Mouse (Mus musculus) midbrain, embryonic 11.5 days (tissue): ENCODE data around the gene Csf1. TPM values are rescaled to one million over a fixed set of nuclear protein-coding genes. Genes with fewer than 3 reads are reported as not detected.

ENCODE experiments used
- ATAC-seq: fragments of 200-750 bp; cut with Nextera tagmentation; 2 replicates; pipeline ENCODE4 v1.8.0; 2017; ENCODE audit warnings: moderate TSS enrichment, moderate library complexity; ENCODE audit not compliant: low FRiP score
- DNase-seq: peaks from one replicate; pipeline ENCODE4 v3.0.0; 2015; ENCODE audit warnings: low spot score; ENCODE audit errors: missing footprints
- H3K27ac ChIP-seq: fragments of 300-500 bp; sonication (generic); 2 replicates; pipeline ENCODE4 v1.5.1; 2014; ENCODE audit warnings: low read depth, low read length
- H3K27me3 ChIP-seq: fragments of 300-500 bp; sonication (generic); 2 replicates; pipeline ENCODE4 v1.6.1; 2014; ENCODE audit warnings: mild to moderate bottlenecking, low read length, moderate library complexity, mixed read lengths; ENCODE audit not compliant: control insufficient read depth, insufficient read depth
- H3K36me3 ChIP-seq: fragments of 300-500 bp; sonication (generic); 2 replicates; pipeline ENCODE4 v1.6.1; 2014; ENCODE audit warnings: mild to moderate bottlenecking, low read length, moderate library complexity, mixed read lengths; ENCODE audit not compliant: control insufficient read depth, insufficient read depth
- H3K4me1 ChIP-seq: fragments of 300-500 bp; sonication (generic); 2 replicates; pipeline ENCODE4 v1.6.1; 2014; ENCODE audit warnings: low read length; ENCODE audit not compliant: control insufficient read depth, insufficient read depth
- H3K4me2 ChIP-seq: fragments of 300-500 bp; sonication (generic); 2 replicates; pipeline ENCODE4 v1.6.1; 2014; ENCODE audit warnings: mild to moderate bottlenecking, moderate library complexity
- H3K4me3 ChIP-seq: fragments of 300-500 bp; sonication (generic); 2 replicates; pipeline ENCODE4 v1.5.1; 2014; ENCODE audit warnings: low read depth, low read length
- H3K9ac ChIP-seq: fragments of 300-500 bp; sonication (generic); 2 replicates; pipeline ENCODE4 v1.6.1; 2014; ENCODE audit warnings: low read length
- H3K9me3 ChIP-seq: fragments of 300-500 bp; sonication (generic); 2 replicates; pipeline ENCODE4 v1.6.1; 2016; ENCODE audit warnings: low read length; ENCODE audit not compliant: control insufficient read depth
- WGBS: fragments of 180-500 bp; shearing (Covaris S2); extraction: QIAGEN DNeasy Blood & Tissue Kit; methylation state at CpG from one replicate; pipeline ENCODE4 v1.1.7; 2014; 5-methylcytosine and 5-hydroxymethylcytosine counted together
- polyA plus RNA-seq: library from polyadenylated mRNA; unstranded; fragments of >200 nt; fragmentation: Nextera tagmentation; extraction: Ambion mirVana; gene quantifications from 2 replicates; pipeline ENCODE4 v1.2.1, GENCODE M21; 2014

The Csf1 gene
- polyA plus RNA-seq, result 4.6 and 5.7 TPM in 2 replicates

- peak within 1 kb of the TSS; percentile 51 for H3K4me2 ChIP-seq
- H3K9ac ChIP-seq, result peak within 1 kb of the TSS; percentile 74
- no peaks in the 10 kb centered on the region for H3K36me3 ChIP-seq
- WGBS, result under 1% methylated on average over 56 of the region's 56 CpGs
- peak within 1 kb of the TSS; percentile 47 for H3K4me3 ChIP-seq
- peak within 1 kb of the TSS; percentile 49 for H3K27ac ChIP-seq
- ATAC-seq (peak; percentile 90), DNase-seq (peak; percentile 97)
- no peaks in the 10 kb centered on the region for H3K9me3 ChIP-seq
- H3K27me3 ChIP-seq, result no peaks in the 10 kb centered on the region
- H3K4me1 ChIP-seq, result peaks cover 18% of the 10 kb centered on the region
These were observed at the start of gene Csf1 for GRCm38 (mm10) chr3:107759929-107760581. TSS of gene Csf1 (minus strand) at chr3:107760469.

GRCm38 (mm10) chr3:107808013-107808750 lies 47.9 kb upstream of the Csf1 start:
- H3K4me2 ChIP-seq, result no peak overlapping the region
- no peak for DNase-seq
- no peaks in the 10 kb centered on the region for H3K36me3 ChIP-seq

GRCm38 (mm10) chr3:107807386-107807974 lies 47.2 kb upstream of the Csf1 start:
- Histone ChIP-seq H3K9ac (no peak overlapping the region), H3K4me1 (peaks cover 5% of the 10 kb centered on the region; the same call in 1 of the 2 replicates), H3K36me3 (no peaks in the 10 kb centered on the region), H3K27ac (no peak overlapping the region), H3K4me3 (no peak overlapping the region), H3K4me2 (no peak overlapping the region), H3K27me3 (no peaks in the 10 kb centered on the region), H3K9me3 (no peaks in the 10 kb centered on the region)
- WGBS, result 46% methylated on average over 6 of the region's 6 CpGs
- DNase-seq, result no peak
- 0 out of 2 replicates have a peak, but pooled peaks have one; percentile 24 for ATAC-seq

More at GRCm38 (mm10) chr3:107808013-107808750, 47.9 kb upstream of the Csf1 start:
- WGBS, result 62% methylated on average over 14 of the region's 14 CpGs
- peaks cover 5% of the 10 kb centered on the region; the same call in 1 of the 2 replicates for H3K4me1 ChIP-seq
- H3K27ac ChIP-seq, result no peak overlapping the region
- no peaks in the 10 kb centered on the region for H3K9me3 ChIP-seq
- ATAC-seq, result no peak
- no peak overlapping the region for H3K9ac ChIP-seq
- no peaks in the 10 kb centered on the region for H3K27me3 ChIP-seq
- no peak overlapping the region for H3K4me3 ChIP-seq

- DNase-seq, result no peak
- ATAC-seq, result no peak
- Histone ChIP-seq H3K4me1 (peaks cover 5% of the 10 kb centered on the region; the same call in 1 of the 2 replicates), H3K27ac (no peak overlapping the region), H3K9ac (no peak overlapping the region), H3K4me3 (no peak overlapping the region), H3K4me2 (no peak overlapping the region), H3K27me3 (no peaks in the 10 kb centered on the region), H3K36me3 (no peaks in the 10 kb centered on the region), H3K9me3 (no peaks in the 10 kb centered on the region)
- 97% methylated on average over 1 of the region's 1 CpGs for WGBS
These were observed 46.6 kb upstream of the Csf1 start for GRCm38 (mm10) chr3:107806916-107807315.

GRCm38 (mm10) chr3:107804799-107805198 lies 44.5 kb upstream of the Csf1 start:
- H3K9me3 ChIP-seq, result no peaks in the 10 kb centered on the region
- H3K4me3 ChIP-seq, result no peak overlapping the region
- no peak overlapping the region for H3K27ac ChIP-seq
- WGBS, result 96% methylated on average over 1 of the region's 1 CpGs
- no peak overlapping the region for H3K9ac ChIP-seq
- H3K4me1 ChIP-seq, result peaks cover 5% of the 10 kb centered on the region; the same call in 1 of the 2 replicates
- no peaks in the 10 kb centered on the region for H3K27me3 ChIP-seq
- no peak overlapping the region for H3K4me2 ChIP-seq
- ATAC-seq, result no peak
- no peaks in the 10 kb centered on the region for H3K36me3 ChIP-seq
- DNase-seq, result no peak

- DNase-seq (peak; percentile 75), ATAC-seq (no peak)
- 91% methylated on average over 8 of the region's 8 CpGs for WGBS
- Histone ChIP-seq H3K36me3 (no peaks in the 10 kb centered on the region), H3K27ac (no peak overlapping the region), H3K9me3 (no peaks in the 10 kb centered on the region), H3K4me1 (no peaks in the 10 kb centered on the region; the same call in 1 of the 2 replicates), H3K27me3 (no peaks in the 10 kb centered on the region), H3K4me2 (no peak overlapping the region), H3K4me3 (no peak overlapping the region), H3K9ac (no peak overlapping the region)
These were observed 42.1 kb upstream of the Csf1 start for GRCm38 (mm10) chr3:107802185-107802946.

GRCm38 (mm10) chr3:107798946-107799345 lies 38.7 kb upstream of the Csf1 start:
- no peaks in the 10 kb centered on the region for H3K27me3 ChIP-seq
- 90% methylated on average over 5 of the region's 5 CpGs for WGBS

GRCm38 (mm10) chr3:107796191-107796983 lies 36.1 kb upstream of the Csf1 start:
- no peak overlapping the region for H3K4me2 ChIP-seq
- no peaks in the 10 kb centered on the region for H3K27me3 ChIP-seq
- WGBS, result 82% methylated on average over 8 of the region's 8 CpGs
- H3K9me3 ChIP-seq, result no peaks in the 10 kb centered on the region
- DNase-seq (peak; percentile 69), ATAC-seq (no peak)
- no peak overlapping the region for H3K27ac ChIP-seq
- H3K9ac ChIP-seq, result no peak overlapping the region
- no peaks in the 10 kb centered on the region for H3K36me3 ChIP-seq
- no peak overlapping the region for H3K4me3 ChIP-seq
- peaks cover 11% of the 10 kb centered on the region for H3K4me1 ChIP-seq

More at GRCm38 (mm10) chr3:107798946-107799345, 38.7 kb upstream of the Csf1 start:
- ATAC-seq, result no peak
- no peak overlapping the region for H3K4me2 ChIP-seq
- H3K9me3 ChIP-seq, result no peaks in the 10 kb centered on the region
- H3K27ac ChIP-seq, result no peak overlapping the region
- peaks cover 2% of the 10 kb centered on the region; the same call in 1 of the 2 replicates for H3K4me1 ChIP-seq
- no peak overlapping the region for H3K9ac ChIP-seq
- H3K36me3 ChIP-seq, result no peaks in the 10 kb centered on the region
- no peak for DNase-seq
- no peak overlapping the region for H3K4me3 ChIP-seq
